Mouse (Mus musculus) kidney, postnatal 36 days (tissue): ENCODE results near the gene Scel.
"Not testable (repeated sequence)": the region's sequence is repeated elsewhere in the genome, so short reads cannot be mapped to it uniquely, and the experiment has no call there.

Experiments used
- DNase-seq, 2 experiments: peaks; one replicate each; pipeline ENCODE4 v3.0.0; 2021 to 2022; ENCODE audit warnings: mixed read lengths in 2 of 2

The Scel gene

GRCm38 (mm10) chr14:103512802-103513472 lies at the start of gene Scel:
Gene Scel, plus strand, starts transcription at chr14:103513342.
- peak; percentile 68 to 71 for DNase-seq

GRCm38 (mm10) chr14:103468691-103469463 lies 44.3 kb upstream of the Scel start:
- no peak for DNase-seq

DNA sequence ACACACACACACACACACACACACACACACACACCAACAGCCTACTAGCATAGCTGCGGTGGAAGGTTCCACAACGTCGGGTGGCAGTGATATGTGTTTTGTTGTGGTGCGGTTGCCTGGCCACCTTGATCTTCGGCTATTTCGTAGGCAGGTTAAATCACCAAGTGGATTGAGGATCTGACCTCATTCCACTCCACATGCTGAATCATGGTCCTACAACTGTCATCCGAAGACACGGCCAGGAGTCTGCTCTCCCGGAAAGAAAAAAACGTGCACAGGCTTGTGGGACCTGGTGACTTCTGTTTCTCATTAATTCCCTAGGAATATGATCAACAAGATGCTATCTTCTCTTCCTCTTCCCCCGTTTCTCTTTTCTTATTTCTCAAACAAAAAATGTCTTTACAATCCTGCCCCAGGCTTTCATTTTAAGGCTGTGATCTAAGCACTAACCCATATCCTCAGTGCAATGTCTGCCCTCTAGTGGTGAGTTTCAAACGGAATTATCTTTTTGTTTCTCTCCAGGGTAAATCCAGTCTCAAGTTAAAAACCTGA lies 43.6 kb upstream of the Scel start:
- DNase-seq = peak; percentile 35 to 73

DNA sequence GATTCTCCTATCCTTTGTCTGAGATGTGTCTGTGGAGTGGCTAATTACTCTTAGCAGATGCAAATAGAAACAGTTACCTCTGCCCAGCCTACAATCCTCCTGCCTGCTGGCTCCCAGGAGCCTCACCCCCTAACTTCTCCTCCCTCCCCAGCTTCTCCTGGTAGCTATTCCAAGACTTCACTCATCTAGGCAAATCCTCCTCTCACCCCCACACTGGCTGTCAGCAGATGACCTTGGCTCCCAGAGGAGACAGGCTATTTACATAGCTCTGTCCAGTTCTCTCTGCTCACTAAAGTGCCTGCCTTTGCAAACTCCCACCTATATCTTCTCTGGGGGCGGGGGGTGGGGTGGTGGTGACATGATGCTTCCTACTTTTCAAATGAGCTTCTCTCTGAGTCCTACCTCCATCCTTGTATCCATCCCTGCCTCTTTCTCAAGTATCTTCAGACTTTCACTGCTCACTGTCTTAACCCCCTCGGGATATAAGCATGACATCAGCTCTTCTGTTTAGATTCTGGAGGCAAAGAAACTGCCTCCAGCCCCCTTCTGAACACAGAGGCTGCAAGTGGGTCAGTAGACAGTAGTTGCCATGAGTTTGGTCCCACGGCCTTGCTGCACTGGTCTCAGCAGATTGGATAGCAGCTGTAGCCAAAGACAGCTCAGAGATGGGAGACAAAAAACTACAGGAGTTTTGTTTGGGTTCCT lies 41.9 kb upstream of the Scel start:
- no peak for DNase-seq

- DNase-seq = no peak
Measured at GRCm38 (mm10) chr14:103471806-103472553, 41.2 kb upstream of the Scel start.

DNA sequence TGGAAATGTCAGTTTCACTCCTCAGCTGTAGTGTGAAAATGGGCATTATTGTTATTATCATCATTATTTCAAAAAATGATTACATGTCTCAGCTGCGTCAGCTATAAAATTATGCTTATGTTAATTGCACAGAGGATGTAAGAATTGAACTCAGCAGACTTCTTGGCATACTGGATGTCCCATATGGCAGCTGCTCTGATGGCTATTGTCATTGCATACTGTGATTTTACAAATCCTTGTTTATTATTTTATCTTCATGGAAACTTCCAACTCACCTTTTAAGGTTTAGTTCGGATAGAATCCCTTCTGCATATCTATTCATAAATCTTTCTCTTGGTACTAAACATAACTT lies 40.6 kb upstream of the Scel start:
- no peak for DNase-seq

DNA sequence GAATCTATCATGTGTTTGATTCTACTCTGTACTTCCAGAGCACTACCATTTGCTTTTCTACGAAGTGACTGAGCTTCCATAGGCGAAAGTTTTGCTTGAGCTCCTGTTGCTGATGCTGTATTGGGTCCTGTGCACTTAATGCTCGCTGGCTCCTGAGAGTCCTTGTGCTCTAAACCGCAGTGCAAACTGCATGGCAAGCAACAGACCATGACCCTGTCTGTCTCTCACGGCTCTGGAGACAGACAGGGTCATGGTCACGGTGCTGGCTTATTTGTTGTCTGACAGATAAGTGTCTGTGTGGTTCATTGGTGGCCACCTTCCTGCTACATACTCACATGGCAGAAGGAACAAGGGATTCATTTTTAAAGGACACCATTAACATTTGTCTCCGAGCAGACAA lies 37.8 kb upstream of the Scel start:
- no peak for DNase-seq

- DNase-seq = not testable (repeated sequence)
Measured at GRCm38 (mm10) chr14:103476232-103476631, 36.9 kb upstream of the Scel start.

DNA sequence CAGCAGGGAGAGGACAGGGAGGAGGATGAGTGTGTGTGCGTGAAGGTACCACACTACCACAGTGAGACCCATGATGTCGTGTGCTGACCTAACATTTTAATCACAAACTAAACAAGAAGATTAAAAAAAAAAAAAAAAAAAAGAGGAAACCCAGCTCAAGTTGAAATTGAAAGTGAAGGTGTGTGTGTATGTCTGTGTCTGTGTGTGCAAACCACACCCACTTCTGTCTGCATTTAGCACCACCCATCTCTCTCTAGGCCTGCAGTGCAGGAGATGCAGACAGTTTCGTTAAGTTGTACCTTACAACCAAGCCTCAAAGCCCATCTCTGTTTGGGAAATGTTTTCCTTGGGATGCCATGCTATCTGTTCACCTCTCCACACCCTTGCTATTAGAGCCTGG lies 35.9 kb upstream of the Scel start:
- no peak for DNase-seq

DNA sequence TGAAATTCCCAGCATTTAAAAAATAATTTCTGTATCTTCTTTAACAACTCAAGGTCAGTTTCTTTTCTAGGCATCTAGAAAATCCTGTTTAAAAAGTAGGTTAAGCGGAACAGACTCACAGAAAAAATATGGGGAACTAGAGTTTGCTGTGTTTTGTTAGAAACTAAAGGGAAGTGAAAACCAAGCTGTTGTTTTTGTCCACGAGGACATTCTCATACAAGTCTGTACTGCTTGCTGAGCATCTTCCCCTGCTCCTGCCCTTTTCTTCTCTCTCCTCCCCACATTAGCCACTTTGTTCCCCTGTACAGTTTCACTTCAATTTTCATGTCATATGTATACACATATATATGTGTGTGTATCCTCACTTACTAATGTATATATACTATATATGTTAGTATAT lies 35.2 kb upstream of the Scel start:
- no peak for DNase-seq

DNA sequence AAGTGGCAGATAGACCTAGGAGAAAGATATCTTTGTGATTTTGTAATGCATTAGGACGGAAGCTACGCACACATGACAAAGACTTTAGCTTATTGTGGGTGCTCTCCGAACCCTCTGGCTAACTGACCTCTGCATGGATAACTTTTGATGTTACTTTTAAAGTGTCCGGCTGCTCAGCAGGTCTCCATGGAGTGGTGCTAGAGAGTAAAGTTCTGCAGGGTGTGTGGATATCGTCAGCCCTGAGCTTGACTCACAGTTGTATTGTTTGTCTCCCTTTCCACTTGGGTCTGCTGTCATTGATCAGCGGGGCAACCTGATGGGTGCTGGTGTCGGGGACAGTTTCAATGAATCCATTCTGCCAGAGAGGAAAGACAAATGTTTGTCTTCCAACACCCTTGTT lies 33.7 kb upstream of the Scel start:
- peak in 1 of 2 experiments; percentile 42 for DNase-seq

DNA sequence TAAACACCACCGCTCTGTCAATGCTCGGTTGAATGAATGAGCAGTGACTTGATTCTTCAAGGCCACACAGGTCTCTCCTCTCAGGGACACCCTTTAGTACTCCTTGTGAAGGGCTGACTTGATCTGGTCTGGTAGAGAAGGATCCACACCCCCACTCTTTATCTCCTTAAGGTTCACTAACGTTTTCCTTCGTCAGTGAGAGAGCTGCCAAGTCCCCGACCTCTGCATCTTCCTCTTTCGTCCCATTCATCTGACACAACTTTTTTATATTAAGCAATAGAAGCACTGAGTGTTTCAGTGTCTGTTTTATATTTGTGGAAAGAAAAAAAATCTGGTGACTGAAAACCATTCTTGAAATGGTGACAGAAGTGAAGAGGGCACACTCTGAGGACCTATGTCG lies 31.6 kb upstream of the Scel start:
- DNase-seq = no peak

DNA sequence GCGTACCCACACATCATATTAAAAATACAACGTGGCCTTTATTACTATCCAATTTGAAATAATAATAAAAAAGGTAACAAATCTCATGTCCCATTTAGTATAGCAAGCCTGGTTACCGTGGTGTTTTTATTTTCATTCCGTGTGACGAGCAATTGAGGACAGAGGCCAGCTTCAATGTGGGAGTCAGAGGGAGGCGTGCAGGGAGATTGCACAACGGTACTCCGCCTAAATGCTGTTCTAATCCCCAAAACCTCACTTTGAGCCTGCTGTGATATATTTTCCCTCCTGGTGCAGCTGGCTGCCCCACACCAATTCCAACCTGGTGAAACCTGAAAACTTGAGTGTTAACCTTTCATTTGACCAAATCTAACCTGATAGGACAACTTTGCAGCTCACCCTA lies 27.5 kb upstream of the Scel start:
- no peak for DNase-seq

- DNase-seq = no peak
Measured at GRCm38 (mm10) chr14:103486974-103487373, 26.2 kb upstream of the Scel start.

DNA sequence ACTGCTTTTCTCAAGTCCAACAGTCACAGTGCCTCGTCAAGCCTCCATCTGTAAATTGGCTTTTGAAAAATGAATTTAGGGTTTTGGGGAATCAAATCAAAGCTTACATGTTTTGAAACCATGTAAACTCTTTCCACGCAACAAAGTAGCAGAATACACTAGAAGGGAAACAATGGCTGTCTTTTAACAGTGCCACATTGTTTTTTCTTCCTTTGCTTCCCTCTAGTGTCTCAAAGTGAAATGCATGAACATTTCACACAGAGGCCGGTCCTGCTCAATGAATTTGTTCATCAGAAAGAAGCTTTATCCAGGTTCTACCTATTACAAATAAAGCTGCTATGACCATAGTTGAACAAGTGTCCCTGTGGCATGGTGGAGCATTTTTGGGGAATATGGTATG lies 24.5 kb upstream of the Scel start:
- no peak for DNase-seq

GRCm38 (mm10) chr14:103498199-103498598 lies 14.9 kb upstream of the Scel start:
- DNase-seq = no peak

DNA sequence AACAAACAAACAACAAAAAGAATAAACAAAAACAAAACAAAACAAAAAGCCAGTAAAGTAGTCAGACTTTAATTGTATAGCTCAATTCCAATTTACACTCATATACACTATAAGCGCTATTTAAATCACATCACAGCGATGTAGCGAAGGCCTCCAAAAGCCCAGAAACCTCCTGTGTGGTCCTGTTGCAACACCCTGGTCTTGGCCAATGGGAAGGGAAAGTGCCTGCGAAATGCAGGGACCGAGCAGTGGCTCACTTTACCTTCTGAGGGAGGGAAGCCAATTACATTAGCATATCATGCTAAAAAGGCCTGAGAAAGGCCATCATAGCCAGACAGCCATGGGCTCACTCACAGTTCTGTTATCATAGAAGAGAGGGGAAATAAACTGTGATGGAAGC lies 14.5 kb upstream of the Scel start:
- no peak for DNase-seq

- DNase-seq = no peak
Measured at GRCm38 (mm10) chr14:103499060-103499459, 14.1 kb upstream of the Scel start.

- DNase-seq = no peak
Measured at GRCm38 (mm10) chr14:103500309-103500708, 12.8 kb upstream of the Scel start.

- DNase-seq = peak in 1 of 2 experiments; percentile 17
Measured at GRCm38 (mm10) chr14:103500941-103501340, 12.2 kb upstream of the Scel start.

DNA sequence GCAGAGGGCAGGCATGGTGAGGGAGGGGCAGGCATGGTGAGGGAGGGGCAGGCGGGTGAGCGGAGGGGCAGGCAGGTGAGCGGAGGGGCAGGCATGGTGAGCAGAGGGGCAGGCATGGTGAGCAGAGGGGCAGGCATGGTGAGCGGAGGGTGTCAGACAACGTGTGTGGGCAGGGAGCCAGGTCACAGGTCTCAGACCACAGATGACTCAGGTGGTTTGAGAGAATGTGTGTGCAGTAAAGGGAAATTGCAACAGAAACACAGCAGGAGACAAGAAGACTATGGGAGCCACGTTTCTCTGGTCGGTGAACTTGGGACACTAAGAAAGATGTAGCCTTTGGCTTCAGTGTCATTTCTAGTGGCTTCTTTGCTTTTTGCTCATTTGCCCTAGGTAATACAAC lies 8.6 kb upstream of the Scel start:
- DNase-seq = no peak

GRCm38 (mm10) chr14:103509544-103509943 lies 3.6 kb upstream of the Scel start:
- DNase-seq = no peak

DNA sequence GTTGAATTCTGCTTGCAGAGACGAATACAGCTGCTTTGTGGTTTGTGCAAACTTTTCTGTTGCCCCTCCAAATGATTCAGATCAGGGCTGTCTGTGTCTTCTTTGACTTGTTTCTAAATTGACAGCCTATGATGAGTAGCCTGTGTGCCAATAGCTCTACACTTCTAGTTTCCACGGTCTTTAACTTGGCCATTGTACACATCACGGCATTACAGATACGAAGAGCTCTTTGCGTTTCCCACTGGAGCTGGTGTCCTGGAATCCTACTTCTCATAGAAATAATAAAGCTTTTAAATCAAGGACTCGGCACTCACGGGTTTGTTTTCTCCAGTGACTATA lies 300 bp downstream of the Scel start:
- no peak for DNase-seq
